Mouse (Mus musculus): ENCODE data around the gene Acyp1. TPM values are rescaled to one million over a fixed set of nuclear protein-coding genes. Genes with fewer than 3 reads are reported as not detected.

The Acyp1 gene
- total RNA-seq, 1 experiment from 2014 or later, result 46.1 TPM

- 0 out of 2 replicates have a peak, but pooled peaks have one; percentile 15 for ATAC-seq (replicated peaks; ENCODE audit: low read depth, poor library complexity, severe bottlenecking)
These were observed 32.0 kb downstream of the Acyp1 start for GRCm38 (mm10) chr12:85256074-85256751.

GRCm38 (mm10) chr12:85252083-85252482, 36.2 kb downstream of the Acyp1 start:
- ATAC-seq (replicated peaks; ENCODE audit: low read depth, poor library complexity, severe bottlenecking), result no peak

- ATAC-seq (replicated peaks; ENCODE audit: low read depth, poor library complexity, severe bottlenecking), result no peak
These were observed 50.7 kb downstream of the Acyp1 start for GRCm38 (mm10) chr12:85237553-85237952.

GRCm38 (mm10) chr12:85233376-85234358, 54.6 kb downstream of the Acyp1 start:
- no peak for ATAC-seq (replicated peaks; ENCODE audit: low read depth, poor library complexity, severe bottlenecking)

- ATAC-seq (replicated peaks; ENCODE audit: low read depth, poor library complexity, severe bottlenecking), result no peak
These were observed 60.2 kb downstream of the Acyp1 start for GRCm38 (mm10) chr12:85227876-85228599.

GRCm38 (mm10) chr12:85227227-85227626, 61.0 kb downstream of the Acyp1 start:
- ATAC-seq (replicated peaks; ENCODE audit: low read depth, poor library complexity, severe bottlenecking), result no peak

Other genes starting within 250 kb of the Acyp1 start
- 3.7 and 5.9 TPM in 2 replicates for gene Prox2, start 177.7 kb downstream of the Acyp1 start, total RNA-seq (2017)
- 165 and 185 TPM in 2 replicates for gene Dlst, start 177.6 kb downstream of the Acyp1 start, total RNA-seq (2017)
- gene Rps6kl1, start 137.2 kb downstream of the Acyp1 start, total RNA-seq (2017), result 0.15 TPM in 1 of 2 replicates, not detected in the other
- gene Pgf, start 110.6 kb downstream of the Acyp1 start, total RNA-seq (2017), result not detected in 2 replicates
- gene Eif2b2, start 69.0 kb downstream of the Acyp1 start, total RNA-seq (2017), result 82.3 and 89.5 TPM in 2 replicates
- 11.8 and 14.3 TPM in 2 replicates for gene Mlh3, start 17.8 kb downstream of the Acyp1 start, total RNA-seq (2017)
- 0.27 and 0.58 TPM in 2 replicates for gene Zc2hc1c, start 153 bp upstream of the Acyp1 start, total RNA-seq (2017)
- 30.5 and 33.5 TPM in 2 replicates for gene Nek9, start 50.9 kb upstream of the Acyp1 start, total RNA-seq (2017)
- gene Tmed10, start 86.4 kb upstream of the Acyp1 start, total RNA-seq (2017), result 111 and 156 TPM in 2 replicates
- gene Fos, start 185.5 kb upstream of the Acyp1 start, total RNA-seq (2017), result 421 and 492 TPM in 2 replicates